ENCODE assay signal across 8 mouse cellular contexts in the genomic region with DNA sequence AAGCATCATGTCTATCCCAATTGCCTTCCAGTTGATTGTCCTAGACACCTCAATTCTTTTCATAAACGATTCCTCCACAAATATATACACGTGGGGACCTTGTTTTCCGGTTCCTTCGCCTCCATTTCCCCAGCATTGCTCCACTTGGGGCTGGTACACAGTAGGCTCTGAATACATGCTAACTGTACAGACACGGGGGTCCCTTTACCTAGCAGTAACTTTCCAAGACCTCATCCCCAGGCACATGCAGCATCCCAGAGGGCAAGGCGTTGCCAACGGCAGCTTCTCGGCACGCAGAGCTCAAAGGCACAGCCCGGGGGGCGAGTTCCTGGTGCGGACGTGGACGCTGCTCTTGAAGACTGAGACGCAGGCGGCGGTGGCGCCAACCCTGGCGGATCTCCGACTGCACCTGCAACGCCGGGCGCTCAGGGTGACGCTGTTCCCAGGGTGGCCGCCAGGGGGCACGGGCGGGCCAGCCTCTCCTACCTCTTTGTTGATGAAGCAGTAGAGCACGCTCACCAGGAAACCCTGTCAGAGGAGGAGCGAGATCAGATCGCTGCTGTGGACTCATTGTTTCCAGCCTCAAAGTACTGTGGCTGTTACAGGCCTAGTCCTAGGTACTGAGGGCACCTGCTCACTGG. TPM values are rescaled to one million over a fixed set of nuclear protein-coding genes. Genes with fewer than 3 reads are reported as not detected.
DNase-seq lines count a peak whose midpoint lies in the region; ATAC-seq lines count a peak whose summit lies in the region.

No protein-coding gene starts in this region.

- WGBS in intestine, embryonic 15.5 days: 6% methylated on average over 30 of the region's 30 CpGs
- WGBS in midbrain, embryonic 10.5 days: 5% methylated on average over 30 of the region's 30 CpGs

- intact Hi-C loops in left cerebral cortex, postnatal 25 days (cut with DNase I): loop anchor here (1.0 kb wide), 1 partner anchor 16 kb away; no protein-coding TSS in a partner anchor

- peak overlapping the region; percentile 38 for H3K4me2 ChIP-seq in intestine, embryonic 15.5 days (replicated peaks)

- no peak overlapping the region for H3K9ac ChIP-seq in intestine, embryonic 15.5 days

- peaks cover 15% of the 10 kb centered on the region for H3K27me3 ChIP-seq in intestine, embryonic 15.5 days (replicated peaks)
- peaks cover 52% of the 10 kb centered on the region for H3K27me3 ChIP-seq in midbrain, embryonic 10.5 days (ENCODE audit: low read depth, poor library complexity, severe bottlenecking)

- H3K9me3 ChIP-seq in intestine, embryonic 15.5 days: no peaks in the 10 kb centered on the region
- no peaks in the 10 kb centered on the region for H3K9me3 ChIP-seq in midbrain, embryonic 10.5 days (replicated peaks)

- H3K4me1 ChIP-seq in intestine, embryonic 15.5 days (replicated peaks): peaks cover 34% of the 10 kb centered on the region
- H3K4me1 ChIP-seq in midbrain, embryonic 10.5 days: peaks cover 36% of the 10 kb centered on the region

- peak; percentile 95 for ATAC-seq in activated CD4-positive, CD25-positive, alpha-beta regulatory T cell, adult 4 months
- peak; percentile 67 for ATAC-seq in intestine, embryonic 15.5 days

- DNase-seq in embryo, embryonic 10.5 days (ENCODE audit: low spot score): peak; percentile 88
- peak; percentile 86 for DNase-seq in gastrocnemius, postnatal 25 days
- peak; percentile 89 to 95 for DNase-seq in left cerebral cortex, postnatal 25 days (ENCODE audit: low spot score in 2 of 2)
- peak; percentile 93 for DNase-seq in midbrain, embryonic 10.5 days (ENCODE audit: low spot score)
- peak; percentile 89 for DNase-seq in right cerebral cortex, postnatal 36 days (ENCODE audit: low spot score in 2 of 2)
- DNase-seq in yolk sac, embryonic 10.5 days (ENCODE audit: low spot score): peak; percentile 81

- no peak overlapping the region for H3K27ac ChIP-seq in intestine, embryonic 15.5 days
- peak overlapping the region; percentile 72 for H3K27ac ChIP-seq in midbrain, embryonic 10.5 days (replicated peaks)

- H3K36me3 ChIP-seq in intestine, embryonic 15.5 days: peaks cover 16% of the 10 kb centered on the region
- peaks cover 34% of the 10 kb centered on the region for H3K36me3 ChIP-seq in midbrain, embryonic 10.5 days

- no peak overlapping the region for H3K4me3 ChIP-seq in intestine, embryonic 15.5 days (replicated peaks)
- H3K4me3 ChIP-seq in midbrain, embryonic 10.5 days: peak overlapping the region; percentile 42

RNA-seq across cellular contexts. Expression of a gene that starts 7.8 kb away (rescaled TPM):
- polyA plus RNA-seq in activated CD4-positive, CD25-positive, alpha-beta regulatory T cell, adult 4 months (2017; shearing (Covaris generic)): 10 to 100 TPM; 85.2 to 96.5 TPM
- total RNA-seq in gastrocnemius, postnatal 25 days (2021): 10 to 100 TPM; 48.2 to 50.0 TPM
- 138 TPM in 2 replicates for polyA plus RNA-seq in intestine, embryonic 15.5 days (2015; fragmentation: Nextera tagmentation; extraction: Ambion mirVana)
- total RNA-seq in left cerebral cortex, postnatal 25 days (2021): 10 to 100 TPM; 72.8 to 77.5 TPM
- 168 and 180 TPM in 2 replicates for polyA plus RNA-seq in midbrain, embryonic 10.5 days (2016; fragmentation: Nextera tagmentation; extraction: Ambion mirVana)

RNA-seq across cellular contexts. Expression of a gene that starts 8.2 kb away (rescaled TPM):
- polyA plus RNA-seq in activated CD4-positive, CD25-positive, alpha-beta regulatory T cell, adult 4 months (2017; shearing (Covaris generic)): 10 to 100 TPM in 1 of 2 experiments, 1 to 10 TPM in 1; 8.9 to 11.6 TPM
- total RNA-seq in gastrocnemius, postnatal 25 days (2021): 1 to 10 TPM; 2.3 to 2.5 TPM
- 9.2 and 11.5 TPM in 2 replicates for polyA plus RNA-seq in intestine, embryonic 15.5 days (2015; fragmentation: Nextera tagmentation; extraction: Ambion mirVana)
- 10 to 100 TPM; 15.5 to 16.0 TPM for total RNA-seq in left cerebral cortex, postnatal 25 days (2021)
- polyA plus RNA-seq in midbrain, embryonic 10.5 days (2016; fragmentation: Nextera tagmentation; extraction: Ambion mirVana): 17.0 and 21.2 TPM in 2 replicates

RNA-seq across cellular contexts. Expression of a gene that starts 8.6 kb away (rescaled TPM):
- polyA plus RNA-seq in activated CD4-positive, CD25-positive, alpha-beta regulatory T cell, adult 4 months (2017; shearing (Covaris generic)): not detected
- total RNA-seq in gastrocnemius, postnatal 25 days (2021): not detected
- polyA plus RNA-seq in intestine, embryonic 15.5 days (2015; fragmentation: Nextera tagmentation; extraction: Ambion mirVana): 2.5 and 2.8 TPM in 2 replicates
- 1 to 10 TPM; 1.1 to 1.5 TPM for total RNA-seq in left cerebral cortex, postnatal 25 days (2021)
- polyA plus RNA-seq in midbrain, embryonic 10.5 days (2016; fragmentation: Nextera tagmentation; extraction: Ambion mirVana): 0.60 and 1.5 TPM in 2 replicates

RNA-seq across cellular contexts. Expression of a gene that starts 18.9 kb away (rescaled TPM):
- 10 to 100 TPM in 1 of 2 experiments, 1 to 10 TPM in 1; 5.2 to 16.9 TPM for polyA plus RNA-seq in activated CD4-positive, CD25-positive, alpha-beta regulatory T cell, adult 4 months (2017; shearing (Covaris generic))
- 1 to 10 TPM; 8.4 to 9.4 TPM for total RNA-seq in gastrocnemius, postnatal 25 days (2021)
- 6.5 and 7.3 TPM in 2 replicates for polyA plus RNA-seq in intestine, embryonic 15.5 days (2015; fragmentation: Nextera tagmentation; extraction: Ambion mirVana)
- 100 to 1,000 TPM; 125 to 133 TPM for total RNA-seq in left cerebral cortex, postnatal 25 days (2021)
- polyA plus RNA-seq in midbrain, embryonic 10.5 days (2016; fragmentation: Nextera tagmentation; extraction: Ambion mirVana): 4.3 and 4.8 TPM in 2 replicates

RNA-seq across cellular contexts. Expression of a gene that starts 37.6 kb away (rescaled TPM):
- polyA plus RNA-seq in activated CD4-positive, CD25-positive, alpha-beta regulatory T cell, adult 4 months (2017; shearing (Covaris generic)): 10 to 100 TPM; 17.1 to 17.7 TPM
- 1 to 10 TPM; 2.9 TPM for total RNA-seq in gastrocnemius, postnatal 25 days (2021)
- polyA plus RNA-seq in intestine, embryonic 15.5 days (2015; fragmentation: Nextera tagmentation; extraction: Ambion mirVana): 10.5 and 12.8 TPM in 2 replicates
- total RNA-seq in left cerebral cortex, postnatal 25 days (2021): 10 to 100 TPM; 12.5 to 14.4 TPM
- polyA plus RNA-seq in midbrain, embryonic 10.5 days (2016; fragmentation: Nextera tagmentation; extraction: Ambion mirVana): 17.6 and 19.4 TPM in 2 replicates
